Mouse (Mus musculus) brain, embryonic 14.5 days (tissue): ENCODE measurements around the gene Plcd1.

ENCODE experiments used
- CTCF ChIP-seq: fragments of 200-500 bp; IDR thresholded peaks from 2 replicates; pipeline ENCODE4 v1.5.1; 2012; ENCODE audit warnings: inconsistent platforms, mild to moderate bottlenecking, moderate library complexity, borderline replicate concordance; ENCODE audit not compliant: insufficient read depth, insufficient read length; ENCODE audit errors: extremely low read depth
- POLR2A ChIP-seq: fragments of 200-500 bp; IDR thresholded peaks from 2 replicates; pipeline ENCODE4 v1.6.1; 2012; ENCODE audit warnings: mild to moderate bottlenecking, inconsistent platforms, borderline replicate concordance; ENCODE audit not compliant: poor library complexity, insufficient read depth, insufficient read length, severe bottlenecking; ENCODE audit errors: extremely low read depth

DNA sequence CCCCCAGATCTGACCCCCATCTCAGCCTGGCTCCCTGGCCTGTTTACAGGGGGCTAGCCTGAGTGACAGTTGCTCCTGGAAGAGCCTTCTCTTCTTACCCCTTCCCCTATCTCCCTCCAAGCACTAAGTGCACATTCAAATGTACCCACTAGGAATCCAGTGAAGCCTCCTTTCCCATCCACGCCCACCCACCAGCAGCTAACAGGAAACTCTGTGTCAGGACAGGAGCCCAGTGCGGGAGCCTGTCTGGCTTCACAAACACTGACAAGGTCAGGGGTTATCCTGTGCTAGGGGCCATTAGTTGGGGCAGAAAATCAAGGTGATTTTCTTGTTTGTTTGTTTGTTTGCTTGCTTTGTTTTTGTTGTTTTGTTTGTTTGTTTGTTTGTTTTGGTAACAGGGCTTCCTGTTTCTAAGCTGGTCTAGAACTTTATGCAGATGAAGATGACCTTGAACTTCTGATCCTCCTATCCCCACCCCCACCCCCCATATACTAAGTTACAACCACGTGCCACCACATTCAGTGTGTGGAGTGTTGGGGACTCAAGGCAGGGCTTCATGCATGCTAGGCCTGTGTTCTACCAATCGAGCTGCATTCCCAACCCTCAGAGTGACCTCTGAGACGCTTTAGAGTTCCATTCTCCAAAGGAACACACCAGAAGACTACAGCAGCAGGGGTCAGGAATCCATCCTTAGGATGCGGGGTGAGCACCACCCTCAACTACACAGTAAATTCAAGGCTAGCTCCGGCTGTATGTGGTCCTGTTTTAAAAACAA, 10.5 kb downstream of the Plcd1 start:
- no peak for TF ChIP-seq POLR2A
- TF ChIP-seq CTCF, result no peak
